Mouse (Mus musculus) limb, embryonic 11.5 days (tissue): Measurements from ENCODE around the gene Plekhg5. TPM values are rescaled to one million over a fixed set of nuclear protein-coding genes. Genes with fewer than 3 reads are reported as not detected.

Experiments used
- ATAC-seq: fragments of 200-750 bp; cut with Nextera tagmentation; 2 replicates; pipeline ENCODE4 v1.8.0; 2017; ENCODE audit warnings: low read depth; ENCODE audit not compliant: insufficient number of reproducible peaks, low FRiP score, low TSS enrichment
- DNase-seq: peaks from one replicate; pipeline ENCODE4 v3.0.0-alpha.2; 2015; ENCODE audit warnings: low spot score
- H3K27ac ChIP-seq: fragments of 300-500 bp; sonication (generic); replicated peaks from 2 replicates; pipeline ENCODE4 v1.5.1; 2014; ENCODE audit warnings: low read depth, mild to moderate bottlenecking, low read length
- H3K27me3 ChIP-seq: fragments of 300-500 bp; sonication (generic); 2 replicates; pipeline ENCODE4 v1.6.1; 2014; ENCODE audit warnings: mild to moderate bottlenecking, low read length, mixed read lengths; ENCODE audit not compliant: control insufficient read depth, insufficient read depth
- H3K36me3 ChIP-seq: fragments of 300-500 bp; sonication (generic); 2 replicates; pipeline ENCODE4 v1.6.1; 2014; ENCODE audit warnings: mild to moderate bottlenecking, low read length, moderate library complexity, mixed read lengths; ENCODE audit not compliant: control insufficient read depth, insufficient read depth
- H3K4me1 ChIP-seq: fragments of 300-500 bp; sonication (generic); 2 replicates; pipeline ENCODE4 v1.6.1; 2014; ENCODE audit warnings: low read length, mixed read lengths; ENCODE audit not compliant: control insufficient read depth, insufficient read depth
- H3K4me2 ChIP-seq: fragments of 300-500 bp; sonication (generic); 2 replicates; pipeline ENCODE4 v1.6.1; 2014; ENCODE audit warnings: low read depth, mild to moderate bottlenecking, moderate library complexity; ENCODE audit not compliant: severe bottlenecking
- H3K4me3 ChIP-seq: fragments of 300-500 bp; sonication (generic); 2 replicates; pipeline ENCODE4 v1.5.1; 2014; ENCODE audit warnings: low read depth, low read length
- H3K9ac ChIP-seq: fragments of 300-500 bp; sonication (generic); 2 replicates; pipeline ENCODE4 v1.6.1; 2014; ENCODE audit warnings: mild to moderate bottlenecking, low read length
- H3K9me3 ChIP-seq: fragments of 300-500 bp; sonication (generic); 2 replicates; pipeline ENCODE4 v1.6.1; 2016; ENCODE audit warnings: low read length; ENCODE audit not compliant: control insufficient read depth
- WGBS: fragments of 180-500 bp; shearing (Covaris S2); extraction: QIAGEN DNeasy Blood & Tissue Kit; methylation state at CpG from one replicate; pipeline ENCODE4 v1.1.7; 2014; 5-methylcytosine and 5-hydroxymethylcytosine counted together
- polyA plus RNA-seq: library from polyadenylated mRNA; unstranded; fragments of >200 nt; fragmentation: Nextera tagmentation; extraction: Ambion mirVana; gene quantifications from 2 replicates; pipeline ENCODE4 v1.2.1, GENCODE M21; 2014

Gene Plekhg5
- polyA plus RNA-seq, 1 experiment from 2014 or later, result 8.9 TPM

DNA sequence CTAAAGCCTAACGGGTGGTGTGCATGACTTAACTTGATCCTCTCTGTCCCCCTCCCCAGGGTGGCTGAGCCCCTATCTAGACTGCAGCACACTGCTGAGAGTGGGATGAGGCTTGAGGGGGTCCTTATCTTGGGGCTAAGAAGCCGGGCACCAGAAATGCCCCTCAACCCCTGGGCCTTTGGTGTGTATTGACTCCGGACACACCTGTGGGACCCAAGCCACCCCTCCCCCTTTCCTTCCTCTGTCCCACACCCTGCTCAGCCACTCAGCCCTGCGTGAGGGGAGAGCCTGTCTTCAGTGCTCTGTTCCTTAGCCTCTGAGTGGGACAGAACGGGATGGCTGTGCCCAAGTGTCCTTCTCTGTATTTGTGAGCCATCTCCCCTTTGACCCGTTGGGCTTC, 24.6 kb downstream of the Plekhg5 start:
- no peak for ATAC-seq

DNA sequence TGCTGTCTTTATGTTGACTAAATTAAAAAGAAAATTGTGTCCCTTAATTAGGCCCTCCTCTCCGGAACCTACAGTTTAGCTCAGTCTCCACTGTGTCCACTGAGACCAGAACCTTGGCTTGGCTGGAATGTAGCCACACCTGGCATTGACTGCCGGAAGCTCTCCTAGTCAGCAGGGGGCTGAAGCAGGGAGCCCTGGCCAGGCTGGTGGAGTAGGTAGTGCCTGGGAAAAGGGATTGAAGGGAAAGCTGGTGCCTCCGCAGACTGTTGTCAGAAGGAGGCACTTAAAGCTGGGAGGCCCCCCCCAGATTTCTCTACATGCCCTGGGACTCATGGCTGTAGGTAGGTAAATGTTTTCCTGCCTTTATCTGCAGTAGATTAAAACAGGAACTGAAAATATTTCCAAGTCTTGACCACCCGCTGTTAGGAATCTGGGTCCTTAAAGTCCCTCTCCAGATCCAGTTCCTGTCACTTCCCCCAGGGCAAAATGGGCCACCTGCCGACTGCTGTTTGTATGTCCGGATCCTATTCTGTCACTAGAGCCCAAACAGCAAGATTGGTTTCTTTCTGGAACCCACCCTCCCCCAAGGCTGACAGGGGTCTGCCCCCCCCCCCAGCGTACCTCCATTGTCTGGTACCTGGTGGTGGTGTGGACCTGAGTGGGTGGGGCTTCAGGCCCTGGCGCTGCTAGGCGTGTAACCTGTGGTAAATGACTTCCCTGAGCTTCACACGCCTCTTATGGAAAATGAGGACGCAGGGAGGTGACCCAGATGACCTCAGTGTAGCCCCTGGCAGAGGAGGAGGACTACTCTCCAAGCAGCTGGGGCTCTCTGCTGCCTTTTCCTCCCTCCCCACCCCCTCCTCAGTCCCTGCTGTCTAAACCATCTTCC, 25.9 kb downstream of the Plekhg5 start:
- no peak overlapping the region for H3K4me2 ChIP-seq

More for the DNA sequence above, 24.6 kb downstream of the Plekhg5 start:
- Histone ChIP-seq H3K4me1 (peaks cover 28% of the 10 kb centered on the region), H3K27me3 (no peaks in the 10 kb centered on the region), H3K27ac (no peak overlapping the region), H3K9ac (no peak overlapping the region), H3K4me2 (no peak overlapping the region), H3K9me3 (no peaks in the 10 kb centered on the region), H3K36me3 (no peaks in the 10 kb centered on the region), H3K4me3 (0 out of 2 replicates have a peak overlapping the region, but pooled peaks have one; percentile 3)
- no peak for DNase-seq
- WGBS, result 58% methylated on average over 6 of the region's 6 CpGs

DNA sequence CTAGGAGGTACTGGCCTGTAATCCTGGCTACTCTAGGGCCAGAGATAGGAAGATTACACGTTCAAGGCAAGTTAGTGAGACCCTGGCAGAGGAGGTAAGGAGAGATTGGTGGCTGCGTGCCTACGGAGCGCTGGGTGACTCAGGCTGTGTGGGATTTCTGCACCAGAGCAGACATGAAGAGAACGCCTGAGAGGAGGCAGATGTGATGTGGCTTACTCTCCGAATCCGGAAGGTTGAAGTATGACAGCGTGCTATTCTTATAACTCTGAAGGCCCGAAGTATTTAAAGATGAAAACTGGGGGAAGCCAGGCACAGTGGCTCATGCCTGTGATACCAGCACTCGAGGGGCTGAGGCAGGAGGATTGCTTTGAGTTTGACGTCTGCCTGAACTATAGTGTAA, 28.2 kb downstream of the Plekhg5 start:
- Histone ChIP-seq H3K27me3 (no peaks in the 10 kb centered on the region), H3K36me3 (peaks cover 3% of the 10 kb centered on the region; the same call in 1 of the 2 replicates), H3K4me1 (peaks cover 28% of the 10 kb centered on the region), H3K4me2 (no peak overlapping the region), H3K9me3 (no peaks in the 10 kb centered on the region), H3K4me3 (no peak overlapping the region), H3K9ac (no peak overlapping the region), H3K27ac (no peak overlapping the region)
- 81% methylated on average over 11 of the region's 11 CpGs for WGBS
- DNase-seq (no peak), ATAC-seq (no peak)

More for the DNA sequence above, 25.9 kb downstream of the Plekhg5 start:
- H3K4me1 ChIP-seq, result peaks cover 28% of the 10 kb centered on the region
- ATAC-seq (no peak), DNase-seq (no peak)
- no peaks in the 10 kb centered on the region for H3K36me3 ChIP-seq
- H3K4me3 ChIP-seq, result no peak overlapping the region
- no peaks in the 10 kb centered on the region for H3K27me3 ChIP-seq
- no peak overlapping the region; the same call in 1 of the 2 replicates for H3K27ac ChIP-seq
- WGBS, result 23% methylated on average over 11 of the region's 11 CpGs
- H3K9me3 ChIP-seq, result no peaks in the 10 kb centered on the region
- no peak overlapping the region for H3K9ac ChIP-seq

DNA sequence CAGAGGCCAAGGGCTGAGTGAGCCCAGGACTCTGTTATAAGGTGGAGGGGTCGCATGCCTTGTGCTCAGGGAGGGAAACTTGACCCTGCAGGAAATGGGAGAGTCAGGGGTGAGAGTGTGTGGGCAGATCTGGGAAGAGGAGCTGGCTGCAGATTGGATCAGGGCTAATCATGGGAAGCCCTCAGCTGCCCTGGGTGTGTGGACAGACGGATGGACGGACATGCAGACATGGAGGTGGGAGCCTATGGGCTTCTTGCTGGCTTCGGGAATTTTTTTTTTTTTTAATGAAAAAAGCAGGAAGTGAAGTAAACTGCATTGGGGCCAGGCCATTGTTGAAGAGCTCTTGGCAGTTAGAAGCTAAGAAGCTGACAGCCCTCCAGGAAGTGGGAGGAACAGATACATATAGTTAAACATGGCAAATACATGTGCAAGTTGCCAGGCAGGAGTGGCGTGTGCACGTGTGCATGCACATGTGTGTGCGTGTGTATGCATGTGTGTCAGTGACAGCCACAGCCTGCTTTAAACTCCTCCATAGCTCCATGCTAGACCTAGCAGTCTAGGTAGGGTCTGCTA, 28.9 kb downstream of the Plekhg5 start:
- no peak overlapping the region for H3K4me2 ChIP-seq
- no peaks in the 10 kb centered on the region for H3K9me3 ChIP-seq
- no peak for DNase-seq
- H3K36me3 ChIP-seq, result peaks cover 3% of the 10 kb centered on the region; the same call in 1 of the 2 replicates
- no peak overlapping the region for H3K4me3 ChIP-seq
- no peak overlapping the region for H3K9ac ChIP-seq
- H3K4me1 ChIP-seq, result peaks cover 28% of the 10 kb centered on the region
- no peak overlapping the region for H3K27ac ChIP-seq
- ATAC-seq, result no peak
- 66% methylated on average over 7 of the region's 7 CpGs for WGBS
- H3K27me3 ChIP-seq, result no peaks in the 10 kb centered on the region

DNA sequence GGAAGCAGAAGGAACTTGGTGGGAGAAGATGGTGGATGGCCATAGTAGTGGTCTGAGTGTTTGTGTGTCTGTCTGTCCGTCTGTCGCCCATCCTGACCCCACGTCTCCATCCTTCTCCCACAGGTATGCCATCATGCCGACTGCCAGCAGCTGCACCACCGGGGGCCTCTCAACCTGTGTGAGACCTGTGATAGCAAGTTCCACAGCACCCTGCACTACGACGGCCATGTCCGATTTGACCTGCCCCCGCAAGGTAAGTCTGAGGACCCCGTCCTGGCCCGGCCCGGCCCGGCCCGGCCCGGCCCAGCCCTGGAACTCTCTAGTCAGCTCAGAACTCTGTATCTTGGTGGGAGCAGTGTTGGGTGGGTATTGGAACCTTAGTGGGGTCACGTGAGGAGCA, 29.6 kb downstream of the Plekhg5 start:
- H3K27me3 ChIP-seq, result no peaks in the 10 kb centered on the region
- H3K9ac ChIP-seq, result no peak overlapping the region
- H3K9me3 ChIP-seq, result no peaks in the 10 kb centered on the region
- peaks cover 23% of the 10 kb centered on the region for H3K4me1 ChIP-seq
- ATAC-seq (no peak), DNase-seq (no peak)
- WGBS, result 91% methylated on average over 16 of the region's 16 CpGs
- peaks cover 5% of the 10 kb centered on the region for H3K36me3 ChIP-seq
- H3K4me2 ChIP-seq, result no peak overlapping the region
- no peak overlapping the region for H3K27ac ChIP-seq
- H3K4me3 ChIP-seq, result no peak overlapping the region

DNA sequence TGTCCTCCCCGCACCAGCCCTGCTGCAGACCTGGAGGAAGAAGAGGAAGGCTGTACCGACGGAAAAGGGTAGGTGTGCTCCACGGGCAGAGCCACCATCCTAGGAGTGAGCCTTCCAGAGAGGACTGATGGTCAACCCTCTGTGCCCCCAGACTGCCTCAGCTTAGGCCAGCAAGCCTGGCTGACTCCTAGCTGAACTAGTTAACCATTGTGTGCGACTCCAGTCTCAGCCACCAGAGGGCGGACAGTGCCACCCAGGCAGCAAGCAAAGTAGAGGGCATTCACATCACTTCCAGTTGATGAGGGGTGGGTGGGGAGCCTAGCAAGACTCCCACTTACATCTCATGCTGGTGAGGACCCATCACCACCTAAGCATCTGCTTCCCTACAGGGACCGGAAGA, 30.7 kb downstream of the Plekhg5 start:
- Histone ChIP-seq H3K36me3 (peaks cover 5% of the 10 kb centered on the region), H3K4me3 (no peak overlapping the region), H3K4me2 (no peak overlapping the region), H3K27me3 (no peaks in the 10 kb centered on the region), H3K9me3 (no peaks in the 10 kb centered on the region), H3K9ac (no peak overlapping the region), H3K4me1 (peaks cover 26% of the 10 kb centered on the region), H3K27ac (no peak overlapping the region)
- ATAC-seq, result no peak
- DNase-seq, result peak; percentile 87
- WGBS, result 35% methylated on average over 7 of the region's 7 CpGs

DNA sequence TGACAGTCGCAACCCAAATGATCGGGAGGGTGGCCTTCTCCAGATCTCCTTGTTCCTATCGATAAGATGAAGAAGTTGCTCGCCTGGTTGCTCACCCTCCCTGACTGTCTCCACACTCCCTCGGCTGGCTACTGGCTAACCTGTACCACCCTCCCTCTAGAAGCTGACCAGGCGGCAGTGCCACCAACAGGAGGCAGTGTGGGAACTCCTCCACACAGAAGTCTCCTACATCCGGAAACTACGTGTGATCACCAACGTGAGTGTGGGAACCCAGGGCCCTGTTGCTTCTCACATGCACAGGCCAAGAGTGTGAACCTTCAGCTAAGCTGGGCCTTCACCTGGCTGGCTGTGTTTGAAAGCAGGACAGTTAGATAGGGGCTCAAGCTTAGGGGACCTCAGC, 34.4 kb downstream of the Plekhg5 start:
- no peak for ATAC-seq
- no peak for DNase-seq
- H3K4me3 ChIP-seq, result no peak overlapping the region
- 49% methylated on average over 9 of the region's 9 CpGs for WGBS
- H3K27me3 ChIP-seq, result no peaks in the 10 kb centered on the region
- H3K9ac ChIP-seq, result no peak overlapping the region
- no peak overlapping the region for H3K27ac ChIP-seq
- H3K4me2 ChIP-seq, result peak overlapping the region; percentile 63; the same call in 1 of the 2 replicates
- peaks cover 16% of the 10 kb centered on the region; the same call in 1 of the 2 replicates for H3K4me1 ChIP-seq
- H3K9me3 ChIP-seq, result no peaks in the 10 kb centered on the region
- H3K36me3 ChIP-seq, result peaks cover 13% of the 10 kb centered on the region

DNA sequence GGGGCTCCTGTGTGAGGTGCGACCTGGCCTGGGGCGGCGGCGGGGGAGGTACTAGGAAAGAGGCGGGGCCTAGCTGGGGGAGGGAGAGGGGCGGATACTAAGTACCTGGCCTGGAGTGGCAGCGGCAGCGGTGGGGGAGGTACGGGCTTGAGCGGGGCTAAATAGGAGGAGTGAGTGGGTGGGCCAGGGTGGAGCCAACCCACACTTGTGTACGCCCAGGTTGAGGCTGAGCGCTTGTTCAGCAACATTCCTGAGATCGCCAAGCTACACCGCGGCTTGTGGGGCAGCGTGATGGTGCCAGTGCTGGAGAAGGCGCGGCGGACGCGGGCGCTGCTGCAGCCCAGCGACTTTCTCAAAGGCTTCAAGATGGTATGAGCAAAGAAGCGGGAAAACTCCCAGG, 35.2 kb downstream of the Plekhg5 start:
- WGBS, result 4% methylated on average over 24 of the region's 24 CpGs
- no peaks in the 10 kb centered on the region for H3K9me3 ChIP-seq
- H3K9ac ChIP-seq, result peak overlapping the region; percentile 34; the same call in 1 of the 2 replicates
- peaks cover 16% of the 10 kb centered on the region; the same call in 1 of the 2 replicates for H3K4me1 ChIP-seq
- H3K4me2 ChIP-seq, result peak overlapping the region; percentile 63
- DNase-seq (peak; percentile 77), ATAC-seq (peak; percentile 86)
- peak overlapping the region; percentile 29 for H3K4me3 ChIP-seq
- H3K27ac ChIP-seq, result no peak overlapping the region
- H3K27me3 ChIP-seq, result no peaks in the 10 kb centered on the region
- H3K36me3 ChIP-seq, result peaks cover 13% of the 10 kb centered on the region
